Mouse (Mus musculus) forebrain, postnatal 0 days (tissue): ENCODE results near the gene Ccdc22. TPM values are rescaled to one million over a fixed set of nuclear protein-coding genes. Genes with fewer than 3 reads are reported as not detected.

Experiments used
- ATAC-seq: fragments of 200-750 bp; cut with Nextera tagmentation; 2 replicates; pipeline ENCODE4 v1.8.0; 2017; ENCODE audit warnings: mild to moderate bottlenecking, moderate library complexity
- DNase-seq: peaks from one replicate; pipeline ENCODE4 v3.0.0-alpha.2; 2015
- H3K27ac ChIP-seq: fragments of 300-500 bp; sonication (generic); 2 replicates; pipeline ENCODE4 v1.5.1; 2014; ENCODE audit warnings: low read depth, mild to moderate bottlenecking, antibody characterized with exemption, low read length, moderate library complexity, mixed read lengths
- H3K27me3 ChIP-seq: fragments of 300-500 bp; sonication (generic); 2 replicates; pipeline ENCODE4 v1.6.1; 2014; ENCODE audit warnings: mild to moderate bottlenecking, low read length, mixed read lengths; ENCODE audit not compliant: insufficient read depth
- H3K36me3 ChIP-seq: fragments of 300-500 bp; sonication (generic); 2 replicates; pipeline ENCODE4 v1.6.1; 2014; ENCODE audit warnings: mild to moderate bottlenecking, moderate library complexity; ENCODE audit not compliant: insufficient read depth
- H3K4me1 ChIP-seq: fragments of 300-500 bp; sonication (generic); 2 replicates; pipeline ENCODE4 v1.6.1; 2014; ENCODE audit warnings: antibody characterized with exemption; ENCODE audit not compliant: insufficient read depth
- H3K4me2 ChIP-seq: fragments of 300-500 bp; sonication (generic); 2 replicates; pipeline ENCODE4 v1.6.1; 2014; ENCODE audit warnings: low read depth, mild to moderate bottlenecking, moderate library complexity
- H3K4me3 ChIP-seq: fragments of 300-500 bp; sonication (generic); 2 replicates; pipeline ENCODE4 v1.5.1; 2014; ENCODE audit warnings: low read depth, low read length, mixed read lengths
- H3K9ac ChIP-seq: fragments of 300-500 bp; sonication (generic); 2 replicates; pipeline ENCODE4 v1.6.1; 2014; ENCODE audit warnings: mild to moderate bottlenecking
- H3K9me3 ChIP-seq: fragments of 300-500 bp; sonication (generic); 2 replicates; pipeline ENCODE4 v1.6.1; 2016; ENCODE audit warnings: low read length
- CTCF ChIP-seq: sonication (generic); IDR thresholded peaks from 2 replicates; pipeline ENCODE4 v1.5.1; 2016; ENCODE audit warnings: antibody characterized with exemption, control low read depth, low read depth
- WGBS: fragments of 180-500 bp; shearing (Covaris S2); extraction: QIAGEN DNeasy Blood & Tissue Kit; methylation state at CpG from one replicate; pipeline ENCODE4 v1.1.7; 2014; 5-methylcytosine and 5-hydroxymethylcytosine counted together
- polyA plus RNA-seq: library from polyadenylated mRNA; unstranded; fragments of >200 nt; fragmentation: Nextera tagmentation; extraction: Ambion mirVana; gene quantifications from 2 replicates; pipeline ENCODE4 v1.2.1, GENCODE M21; 2015
- total RNA-seq: library from RNA; depleted of rRNA; stranded (reverse); fragments of >200 nt; gene quantifications from 2 replicates; pipeline ENCODE4 v1.2.3, GENCODE M21; 2014

Gene Ccdc22
- total and polyA plus RNA-seq, 2 experiments from 2014 or later: 25.8 to 36.7 TPM

DNA sequence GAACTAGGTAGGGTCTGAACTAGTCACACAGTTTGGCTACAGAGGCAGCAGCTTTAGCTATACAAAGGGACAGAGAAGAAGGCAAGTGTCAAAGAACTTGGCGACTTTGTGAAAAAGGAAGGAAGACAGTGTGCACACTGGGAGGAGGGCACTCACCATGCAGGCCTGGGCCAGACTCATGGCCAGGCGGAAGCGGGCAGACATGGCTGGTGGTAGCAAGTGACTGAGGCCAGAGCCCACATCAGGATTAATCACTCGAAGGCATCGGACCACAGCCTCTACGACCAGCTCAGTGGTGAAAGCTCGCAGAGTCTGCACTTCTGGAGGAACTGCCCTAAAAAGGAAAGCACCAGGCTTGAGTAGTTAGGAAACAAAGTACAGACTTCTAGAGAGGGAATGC lies 1.3 kb downstream of the Ccdc22 start:
- Histone ChIP-seq H3K27me3 (no peaks in the 10 kb centered on the region), H3K36me3 (0 out of 2 replicates have a peak, but pooled peaks cover 3% of the 10 kb centered on the region), H3K9me3 (no peaks in the 10 kb centered on the region), H3K4me3 (no peak overlapping the region), H3K27ac (no peak overlapping the region), H3K9ac (no peak overlapping the region), H3K4me1 (no peaks in the 10 kb centered on the region), H3K4me2 (0 out of 2 replicates have a peak overlapping the region, but pooled peaks have one; percentile 48)
- ATAC-seq: no peak
- DNase-seq: no peak
- no peak for TF ChIP-seq CTCF
- WGBS: 90% methylated on average over 7 of the region's 7 CpGs

DNA sequence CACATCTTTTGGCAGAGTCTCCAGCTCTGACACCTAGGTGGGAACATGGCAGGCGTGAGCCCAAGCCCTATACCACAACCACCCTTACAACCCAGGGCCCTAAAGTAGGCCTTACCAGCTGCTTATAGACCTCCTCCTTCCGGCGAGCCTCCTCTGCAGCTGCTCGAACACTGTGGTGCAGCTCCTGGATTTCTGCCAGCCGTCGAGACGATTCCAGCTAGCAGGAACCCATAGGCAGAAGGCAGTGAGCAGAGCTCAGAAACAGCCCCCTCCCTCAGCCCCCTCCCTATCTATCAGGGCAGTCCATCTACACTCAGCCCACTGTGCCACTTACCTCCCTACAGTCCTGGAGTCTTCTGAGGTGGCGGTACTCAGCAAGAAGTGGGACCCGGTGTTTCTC lies 9.9 kb downstream of the Ccdc22 start:
- ATAC-seq (peak; percentile 10; the same call in 1 of the 2 replicates), DNase-seq (no peak)
- Histone ChIP-seq H3K4me3 (no peak overlapping the region), H3K4me2 (no peak overlapping the region), H3K36me3 (peaks cover 6% of the 10 kb centered on the region; the same call in 1 of the 2 replicates), H3K9me3 (no peaks in the 10 kb centered on the region), H3K27me3 (no peaks in the 10 kb centered on the region), H3K9ac (no peak overlapping the region), H3K4me1 (no peaks in the 10 kb centered on the region), H3K27ac (no peak overlapping the region)
- TF ChIP-seq CTCF: no peak
- WGBS: 82% methylated on average over 9 of the region's 9 CpGs

DNA sequence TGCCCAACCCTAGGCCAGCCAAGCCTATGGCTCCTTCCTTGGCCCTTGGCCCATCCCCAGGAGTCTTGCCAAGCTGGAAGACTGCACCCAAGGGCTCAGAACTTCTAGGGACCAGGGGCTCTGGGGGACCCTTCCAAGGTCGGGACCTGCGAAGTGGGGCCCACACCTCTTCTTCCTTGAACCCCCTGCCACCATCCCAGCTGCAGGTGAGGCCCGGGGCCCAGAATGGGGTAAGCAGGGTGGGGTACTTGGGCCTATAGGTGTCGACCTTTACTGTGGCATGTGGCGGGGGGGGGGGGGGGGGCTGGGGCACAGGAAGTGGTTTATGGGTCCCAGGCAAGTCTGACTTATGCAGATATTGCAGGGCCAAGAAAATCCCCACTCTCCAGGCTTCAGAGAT lies 19.0 kb downstream of the Ccdc22 start:
- Histone ChIP-seq H3K4me2 (no peak overlapping the region), H3K9me3 (no peaks in the 10 kb centered on the region), H3K27me3 (no peaks in the 10 kb centered on the region), H3K27ac (no peak overlapping the region), H3K4me1 (no peaks in the 10 kb centered on the region), H3K9ac (no peak overlapping the region), H3K4me3 (no peak overlapping the region), H3K36me3 (no peaks in the 10 kb centered on the region)
- no peak for ATAC-seq
- DNase-seq: no peak
- no peak for TF ChIP-seq CTCF
- 93% methylated on average over 4 of the region's 5 CpGs for whole genome bisulfite sequencing

DNA sequence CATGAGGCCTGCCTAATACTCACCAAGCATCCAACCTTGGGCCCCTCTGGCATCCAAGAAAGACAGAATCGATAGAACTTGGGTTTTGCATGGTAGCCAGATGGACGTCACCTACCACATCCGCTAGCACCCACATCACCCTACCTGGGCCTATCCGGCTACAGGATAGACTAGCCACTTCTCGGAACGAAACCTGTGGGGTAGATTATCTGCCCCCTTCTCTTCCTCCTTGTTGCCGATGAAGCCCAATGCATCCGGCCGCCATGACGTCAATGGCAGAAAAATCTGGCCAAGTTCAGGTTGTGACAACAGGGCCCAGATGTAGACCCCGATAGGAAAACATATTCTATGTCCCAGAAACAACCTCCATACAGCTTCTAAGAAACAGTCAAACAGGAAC lies 21.4 kb downstream of the Ccdc22 start:
- no peak for ATAC-seq
- Histone ChIP-seq H3K27me3 (no peaks in the 10 kb centered on the region), H3K4me1 (no peaks in the 10 kb centered on the region), H3K27ac (no peak overlapping the region), H3K4me3 (no peak overlapping the region), H3K9ac (no peak overlapping the region), H3K4me2 (no peak overlapping the region), H3K9me3 (no peaks in the 10 kb centered on the region), H3K36me3 (no peaks in the 10 kb centered on the region)
- 95% methylated on average over 11 of the region's 11 CpGs for WGBS
- TF ChIP-seq CTCF: no peak
- DNase-seq: no peak

DNA sequence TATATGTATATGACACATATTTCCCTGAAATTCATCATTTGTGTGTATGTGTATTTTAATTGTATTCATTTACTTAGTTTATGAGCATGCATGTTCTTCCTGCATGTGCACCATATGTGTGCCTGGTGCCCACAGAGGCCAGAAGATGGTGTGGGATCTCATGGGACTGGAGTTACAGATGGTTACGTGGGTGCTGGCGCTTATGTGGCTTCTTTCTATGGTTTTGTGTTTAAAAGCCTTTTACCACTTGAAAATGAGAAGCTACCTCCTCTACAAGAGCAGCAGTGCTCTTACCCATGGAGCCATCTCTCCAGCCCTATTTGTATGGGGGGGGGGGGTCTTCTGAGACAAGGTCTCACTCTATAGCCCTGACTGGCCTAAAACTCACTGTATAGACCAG lies 24.2 kb downstream of the Ccdc22 start:
- H3K27ac ChIP-seq: no peak overlapping the region
- ATAC-seq: no peak
- WGBS: 92% methylated on average over 2 of the region's 2 CpGs

DNA sequence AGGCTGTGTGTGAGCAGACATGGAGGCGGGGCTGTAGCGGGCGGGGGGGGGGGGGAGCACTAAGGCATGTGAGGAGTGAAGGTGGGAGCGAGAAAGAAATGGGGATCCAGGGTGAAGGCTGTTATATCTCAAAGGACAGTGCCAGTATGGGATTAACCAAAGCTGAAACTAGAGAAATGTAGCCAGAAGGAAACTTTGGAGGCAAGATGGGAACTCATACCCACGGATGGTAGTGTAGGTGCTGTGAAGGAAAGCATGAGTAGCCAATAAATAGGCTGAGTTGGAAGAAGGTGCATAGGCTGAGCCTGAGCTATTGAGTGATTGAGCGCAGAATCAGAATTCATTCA lies 30.5 kb downstream of the Ccdc22 start:
- DNase-seq (no peak), ATAC-seq (no peak)
- 0 out of 2 replicates have a peak overlapping the region, but pooled peaks have one; percentile 31 for H3K9ac ChIP-seq
- no peak for TF ChIP-seq CTCF
- H3K4me2 ChIP-seq: peak overlapping the region; percentile 38
- no peaks in the 10 kb centered on the region for H3K27me3 ChIP-seq
- H3K27ac ChIP-seq: peak overlapping the region; percentile 59; the same call in 1 of the 2 replicates
- no peaks in the 10 kb centered on the region; the same call in 1 of the 2 replicates for H3K4me1 ChIP-seq
- peak overlapping the region; percentile 54 for H3K4me3 ChIP-seq
- no peaks in the 10 kb centered on the region for H3K9me3 ChIP-seq
- WGBS: 31% methylated on average over 5 of the region's 6 CpGs
- H3K36me3 ChIP-seq: no peaks in the 10 kb centered on the region

More for the DNA sequence above, 24.2 kb downstream of the Ccdc22 start:
- Histone ChIP-seq H3K9me3 (no peaks in the 10 kb centered on the region), H3K36me3 (no peaks in the 10 kb centered on the region), H3K4me3 (no peak overlapping the region), H3K27me3 (no peaks in the 10 kb centered on the region), H3K9ac (no peak overlapping the region), H3K4me1 (no peaks in the 10 kb centered on the region), H3K4me2 (no peak overlapping the region)
- no peak for DNase-seq
- TF ChIP-seq CTCF: no peak

DNA sequence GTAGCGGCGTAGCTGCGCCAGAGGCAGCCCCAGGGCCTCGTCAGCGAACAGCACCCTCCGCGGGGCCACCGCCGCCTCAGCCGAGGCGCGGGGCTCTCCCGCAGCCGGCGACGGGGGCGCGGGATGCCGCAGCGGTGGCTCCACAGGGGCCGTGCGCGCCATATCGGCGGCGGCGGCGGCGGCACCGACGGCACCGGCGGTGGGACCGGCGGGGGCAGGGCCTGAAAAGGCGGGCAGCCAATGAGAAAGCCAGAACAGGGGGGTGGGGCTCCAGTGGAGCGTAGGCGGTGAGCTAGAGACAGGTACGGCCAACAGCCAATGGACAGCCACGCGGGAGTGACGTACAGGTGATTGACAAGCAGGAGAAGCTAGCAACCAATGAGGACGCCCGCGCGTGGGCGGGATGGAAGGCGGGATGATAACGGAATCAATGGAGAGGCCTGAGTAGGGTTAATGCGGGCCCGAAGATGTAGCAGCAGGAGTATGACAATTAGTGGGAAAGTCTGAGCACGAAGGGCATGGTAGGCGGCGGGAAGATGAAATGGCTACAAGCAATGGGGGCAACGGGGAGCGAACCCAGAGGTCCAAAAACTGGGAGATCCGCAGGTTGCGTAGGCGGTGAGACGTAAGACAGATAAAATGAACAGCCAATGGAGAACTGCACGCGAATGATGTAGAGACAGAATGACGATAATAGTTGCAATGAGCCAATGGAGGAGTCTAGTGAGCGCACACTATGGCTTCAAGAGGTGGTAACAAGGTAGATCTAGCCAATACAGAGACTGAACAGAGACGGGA lies 31.0 kb downstream of the Ccdc22 start, which contains the start of gene Ppp1r3f:
Ppp1r3f (minus strand) TSS at position 197 of the 798 bp plus-strand sequence.
- Histone ChIP-seq H3K27ac (peak within 1 kb of the TSS; percentile 91), H3K36me3 (no peaks in the 10 kb centered on the region), H3K4me3 (peak within 1 kb of the TSS; percentile 54), H3K4me2 (peak within 1 kb of the TSS; percentile 58), H3K4me1 (no peaks in the 10 kb centered on the region; the same call in 1 of the 2 replicates), H3K9me3 (no peaks in the 10 kb centered on the region), H3K27me3 (no peaks in the 10 kb centered on the region), H3K9ac (peak within 1 kb of the TSS; percentile 73)
- DNase-seq (peak; percentile 96), ATAC-seq (peak; percentile 96)
- no peak for TF ChIP-seq CTCF
- WGBS: 31% methylated on average over 65 of the region's 65 CpGs
